Mouse (Mus musculus): ENCODE data around the gene Nmrk1. TPM values are rescaled to one million over a fixed set of nuclear protein-coding genes. Genes with fewer than 3 reads are reported as not detected.
A peak's percentile ranks its signal among the peaks of the same experiment; 100 is the strongest.

Nmrk1 gene
- total and polyA plus RNA-seq, 3 experiments = 3.6 to 51.4 (median 41.3) TPM

DNA sequence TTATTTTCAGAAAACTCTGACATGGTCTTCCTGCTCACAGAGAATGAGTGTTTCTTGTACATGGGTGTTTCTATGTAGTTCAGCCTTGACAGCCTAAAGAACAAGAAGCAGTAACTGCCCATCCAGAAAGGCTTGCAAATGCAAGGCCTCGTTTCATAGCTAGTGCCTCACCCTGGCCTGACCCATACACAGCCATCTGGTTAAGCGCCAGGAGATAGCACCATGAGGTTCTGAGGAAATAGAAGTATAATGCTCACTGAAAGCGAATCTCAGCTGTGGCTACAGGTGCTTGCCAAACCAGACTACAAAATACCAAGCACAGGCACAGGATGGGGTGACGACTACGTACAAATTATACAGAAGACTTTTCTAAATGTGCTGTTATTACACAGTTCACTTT lies 34.9 kb upstream of the Nmrk1 start:
- Histone ChIP-seq H3K27me3 (ENCODE audit: insufficient read depth, low read length) (no peaks in the 10 kb centered on the region), H3K4me3 (ENCODE audit: low read depth, low read length) (no peak overlapping the region), H3K36me3 (replicated peaks) (peaks cover 63% of the 10 kb centered on the region), H3K9me3 (replicated peaks) (no peaks in the 10 kb centered on the region), H3K4me1 (ENCODE audit: insufficient read depth, low read depth, low read length) (peaks cover under 1% of the 10 kb centered on the region)
- TF ChIP-seq POLR2AphosphoS5 (IDR thresholded peaks at IDR 0.05; ENCODE audit: insufficient replicate concordance, low read depth, low read length) (no peak), GATA2 (IDR thresholded peaks at IDR 0.05; ENCODE audit: borderline replicate concordance, low read depth, low read length) (no peak), TAL1 (conservative IDR thresholded peaks at IDR 0.05; ENCODE audit: low read depth, low read length) (no peak), CTCF (IDR thresholded peaks at IDR 0.05; ENCODE audit: low read depth, low read length) (no peak)
- ATAC-seq (ENCODE audit: extremely low read depth, insufficient number of reproducible peaks, low FRiP score, poor library complexity, severe bottlenecking) (no peak), DNase-seq (ENCODE audit: low spot score) (no peak)

DNA sequence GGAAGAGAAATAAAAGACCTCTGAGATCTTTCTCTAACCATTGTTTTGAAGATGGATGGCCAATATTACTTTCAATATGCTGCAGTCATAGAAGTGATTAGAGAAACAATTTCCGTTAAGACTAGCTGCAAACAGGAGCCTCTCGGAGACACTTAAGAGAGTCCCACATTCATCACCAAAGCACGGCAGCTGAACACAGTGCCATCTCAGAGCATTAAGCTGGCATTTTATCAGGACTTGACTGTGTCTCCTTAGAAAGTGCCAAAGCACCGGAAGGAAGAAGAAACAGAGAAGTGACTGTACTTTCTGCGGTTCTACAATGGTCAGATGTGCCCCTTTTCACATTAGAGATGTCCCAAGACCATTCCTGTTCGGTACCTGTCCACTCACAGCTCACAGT lies 34.0 kb upstream of the Nmrk1 start:
- DNase-seq (ENCODE audit: low spot score) (no peak), ATAC-seq (ENCODE audit: extremely low read depth, insufficient number of reproducible peaks, low FRiP score, poor library complexity, severe bottlenecking) (no peak)
- H3K9me3 ChIP-seq (replicated peaks) = no peaks in the 10 kb centered on the region
- peaks cover 2% of the 10 kb centered on the region for H3K4me1 ChIP-seq (ENCODE audit: insufficient read depth, low read depth, low read length)
- peaks cover 63% of the 10 kb centered on the region for H3K36me3 ChIP-seq (replicated peaks)
- TF ChIP-seq POLR2AphosphoS5 (IDR thresholded peaks at IDR 0.05; ENCODE audit: insufficient replicate concordance, low read depth, low read length) (no peak), TAL1 (conservative IDR thresholded peaks at IDR 0.05; ENCODE audit: low read depth, low read length) (no peak), GATA1 (IDR thresholded peaks at IDR 0.05; ENCODE audit: borderline replicate concordance, low read length) (no peak), GATA2 (IDR thresholded peaks at IDR 0.05; ENCODE audit: borderline replicate concordance, low read depth, low read length) (no peak), CTCF (IDR thresholded peaks at IDR 0.05; ENCODE audit: low read depth, low read length) (no peak)
- no peak overlapping the region for H3K4me3 ChIP-seq (ENCODE audit: low read depth, low read length)
- H3K27me3 ChIP-seq (ENCODE audit: insufficient read depth, low read length) = no peaks in the 10 kb centered on the region

DNA sequence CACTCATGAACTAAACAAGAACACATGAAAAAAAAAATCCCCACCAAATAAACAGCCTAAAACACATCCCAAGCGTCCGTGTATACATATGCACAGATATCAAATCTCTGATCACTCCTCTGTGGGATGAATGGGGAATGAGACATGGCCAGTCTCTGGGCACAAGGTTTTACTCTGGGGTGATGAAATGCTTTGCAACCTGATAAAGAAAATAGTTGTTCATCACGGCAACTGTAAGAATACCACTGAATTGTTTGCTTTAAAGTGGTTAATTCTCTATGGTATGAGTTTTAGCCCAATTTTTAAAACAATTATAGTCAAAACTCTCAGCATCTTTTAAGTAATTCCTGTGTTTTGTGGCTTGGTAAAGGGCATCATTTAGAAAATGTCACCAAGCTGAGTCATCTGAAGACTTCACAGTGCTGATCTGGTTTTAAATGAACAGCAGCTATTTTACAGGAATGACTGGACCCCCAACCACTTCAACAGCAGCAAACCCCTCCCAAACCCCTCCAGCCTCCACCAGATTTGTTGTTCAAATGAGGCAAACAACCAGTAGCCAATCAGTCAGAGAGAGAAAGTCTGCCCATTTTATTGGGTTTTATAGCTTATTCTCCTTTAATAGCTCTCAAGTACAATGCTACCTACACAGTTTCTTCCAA lies 33.4 kb upstream of the Nmrk1 start:
- TF ChIP-seq POLR2AphosphoS5 (IDR thresholded peaks at IDR 0.05; ENCODE audit: insufficient replicate concordance, low read depth, low read length) (no peak), TAL1 (conservative IDR thresholded peaks at IDR 0.05; ENCODE audit: low read depth, low read length) (no peak), GATA1 (IDR thresholded peaks at IDR 0.05; ENCODE audit: borderline replicate concordance, low read length) (no peak)
- DNase-seq (ENCODE audit: low spot score) = no peak
- H3K4me1 ChIP-seq (ENCODE audit: insufficient read depth, low read depth, low read length) = peaks cover 2% of the 10 kb centered on the region
- peaks cover 63% of the 10 kb centered on the region for H3K36me3 ChIP-seq (replicated peaks)
- ATAC-seq (ENCODE audit: extremely low read depth, insufficient number of reproducible peaks, low FRiP score, poor library complexity, severe bottlenecking) = no peak
- H3K27me3 ChIP-seq (ENCODE audit: insufficient read depth, low read length) = no peaks in the 10 kb centered on the region
- no peak overlapping the region for H3K4me3 ChIP-seq (ENCODE audit: low read depth, low read length)
- H3K9me3 ChIP-seq (replicated peaks) = no peaks in the 10 kb centered on the region

DNA sequence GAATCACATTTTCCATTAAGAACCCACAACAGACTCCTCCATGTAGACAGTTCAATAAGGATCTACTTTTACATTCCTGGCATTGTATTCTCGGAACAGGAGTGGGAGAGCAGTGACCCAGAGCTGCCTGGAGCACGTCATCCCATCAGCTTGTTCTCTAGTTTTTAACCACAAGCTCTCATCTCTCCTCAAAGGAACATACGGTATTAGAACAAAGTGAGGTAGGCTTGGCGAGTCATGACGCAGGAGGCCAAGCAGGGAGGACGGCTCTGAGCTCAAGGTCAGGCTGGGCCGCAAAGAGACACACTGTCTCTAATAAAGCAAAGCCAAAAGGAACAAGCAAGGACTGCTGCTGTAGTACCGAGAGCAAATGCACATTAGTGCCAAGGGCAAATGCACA lies 32.7 kb upstream of the Nmrk1 start:
- TF ChIP-seq GATA1 (IDR thresholded peaks at IDR 0.05; ENCODE audit: borderline replicate concordance, low read length) (no peak), CTCF (IDR thresholded peaks at IDR 0.05; ENCODE audit: low read depth, low read length) (no peak), GATA2 (IDR thresholded peaks at IDR 0.05; ENCODE audit: borderline replicate concordance, low read depth, low read length) (no peak), TAL1 (conservative IDR thresholded peaks at IDR 0.05; ENCODE audit: low read depth, low read length) (no peak), POLR2AphosphoS5 (IDR thresholded peaks at IDR 0.05; ENCODE audit: insufficient replicate concordance, low read depth, low read length) (no peak)
- Histone ChIP-seq H3K9me3 (replicated peaks) (no peaks in the 10 kb centered on the region), H3K4me1 (ENCODE audit: insufficient read depth, low read depth, low read length) (peaks cover 2% of the 10 kb centered on the region), H3K36me3 (replicated peaks) (peaks cover 64% of the 10 kb centered on the region), H3K4me3 (ENCODE audit: low read depth, low read length) (no peak overlapping the region), H3K27me3 (ENCODE audit: insufficient read depth, low read length) (no peaks in the 10 kb centered on the region)
- no peak for ATAC-seq (ENCODE audit: extremely low read depth, insufficient number of reproducible peaks, low FRiP score, poor library complexity, severe bottlenecking)
- DNase-seq (ENCODE audit: low spot score) = no peak

DNA sequence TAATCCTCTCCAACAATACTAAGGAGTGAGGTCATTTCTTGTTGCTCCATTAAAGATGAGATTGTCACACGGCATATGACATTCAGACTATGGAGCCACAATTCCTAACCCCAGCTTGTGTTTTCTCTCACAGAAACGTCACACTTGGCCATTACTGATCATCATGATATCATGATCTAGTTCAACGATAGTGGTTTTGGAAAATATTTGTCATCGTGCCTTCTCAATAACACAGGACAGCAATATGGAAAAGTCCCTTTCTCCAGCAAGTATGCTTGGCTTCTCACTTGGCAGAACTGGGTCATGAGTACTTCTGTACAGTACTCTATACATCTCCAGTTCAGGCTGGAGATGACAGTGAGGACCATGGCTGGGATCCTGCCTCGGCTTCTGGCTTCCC lies 32.1 kb upstream of the Nmrk1 start:
- no peak for ATAC-seq (ENCODE audit: extremely low read depth, insufficient number of reproducible peaks, low FRiP score, poor library complexity, severe bottlenecking)
- no peak for TF ChIP-seq CTCF (IDR thresholded peaks at IDR 0.05; ENCODE audit: low read depth, low read length)
- TF ChIP-seq GATA2 (IDR thresholded peaks at IDR 0.05; ENCODE audit: borderline replicate concordance, low read depth, low read length) = no peak
- TF ChIP-seq POLR2AphosphoS5 (IDR thresholded peaks at IDR 0.05; ENCODE audit: insufficient replicate concordance, low read depth, low read length) = no peak
- TF ChIP-seq TAL1 (conservative IDR thresholded peaks at IDR 0.05; ENCODE audit: low read depth, low read length) = no peak
- no peak for TF ChIP-seq GATA1 (IDR thresholded peaks at IDR 0.05; ENCODE audit: borderline replicate concordance, low read length)
- H3K4me1 ChIP-seq (ENCODE audit: insufficient read depth, low read depth, low read length) = peaks cover 2% of the 10 kb centered on the region

DNA sequence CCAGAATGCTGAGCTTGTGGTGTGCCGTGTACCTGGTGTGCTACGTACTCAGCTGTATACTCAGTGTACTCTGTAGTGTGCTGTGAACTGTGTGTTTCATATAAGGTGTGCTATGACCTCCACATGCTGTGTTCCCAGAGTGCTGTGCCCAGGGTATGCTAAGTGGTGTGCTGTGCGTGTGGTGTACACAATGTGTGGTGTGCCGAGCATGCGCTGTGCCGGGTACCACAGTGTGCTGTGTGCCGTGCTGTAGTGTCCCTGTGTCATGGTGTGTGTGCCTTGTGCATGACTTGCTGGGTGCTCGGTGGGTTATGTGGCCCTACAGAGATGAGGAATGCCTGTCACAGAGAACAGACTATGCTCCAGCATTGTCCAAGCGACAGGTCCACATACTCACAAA lies 31.1 kb upstream of the Nmrk1 start:
- peaks cover 54% of the 10 kb centered on the region for H3K36me3 ChIP-seq (replicated peaks)
- no peaks in the 10 kb centered on the region for H3K9me3 ChIP-seq (replicated peaks)
- H3K4me3 ChIP-seq (ENCODE audit: low read depth, low read length) = peak overlapping the region; percentile 24; the same call in 1 of the 2 replicates
- ATAC-seq (ENCODE audit: extremely low read depth, insufficient number of reproducible peaks, low FRiP score, poor library complexity, severe bottlenecking) (no peak), DNase-seq (ENCODE audit: low spot score) (no peak)
- TF ChIP-seq TAL1 (conservative IDR thresholded peaks at IDR 0.05; ENCODE audit: low read depth, low read length) = no peak
- no peak for TF ChIP-seq GATA1 (IDR thresholded peaks at IDR 0.05; ENCODE audit: borderline replicate concordance, low read length)
- TF ChIP-seq CTCF (IDR thresholded peaks at IDR 0.05; ENCODE audit: low read depth, low read length) = no peak
- no peak for TF ChIP-seq POLR2AphosphoS5 (IDR thresholded peaks at IDR 0.05; ENCODE audit: insufficient replicate concordance, low read depth, low read length)
- TF ChIP-seq GATA2 (IDR thresholded peaks at IDR 0.05; ENCODE audit: borderline replicate concordance, low read depth, low read length) = no peak
- H3K27me3 ChIP-seq (ENCODE audit: insufficient read depth, low read length) = no peaks in the 10 kb centered on the region
- peaks cover 2% of the 10 kb centered on the region for H3K4me1 ChIP-seq (ENCODE audit: insufficient read depth, low read depth, low read length)

More for the DNA sequence above, 32.1 kb upstream of the Nmrk1 start:
- Histone ChIP-seq H3K4me3 (ENCODE audit: low read depth, low read length) (no peak overlapping the region), H3K36me3 (replicated peaks) (peaks cover 62% of the 10 kb centered on the region), H3K9me3 (replicated peaks) (no peaks in the 10 kb centered on the region), H3K27me3 (ENCODE audit: insufficient read depth, low read length) (no peaks in the 10 kb centered on the region)
- no peak for DNase-seq (ENCODE audit: low spot score)
